Mouse (Mus musculus) heart, adult 2 months (tissue): Measurements from ENCODE around the gene Hist1h4m.
A peak's percentile ranks its signal among the peaks of the same experiment; 100 is the strongest.

Source experiments
- EP300 ChIP-seq: fragments of 200-500 bp; IDR thresholded peaks from 2 replicates; pipeline ENCODE4 v1.6.1; 2011; ENCODE audit warnings: low read depth, low read length, control low read depth; ENCODE audit not compliant: insufficient read depth
- POLR2A ChIP-seq: fragments of 200-500 bp; IDR thresholded peaks from 2 replicates; pipeline ENCODE4 v1.6.1; 2011; ENCODE audit warnings: mild to moderate bottlenecking, low read depth, low read length, control low read depth; ENCODE audit not compliant: insufficient read depth

- TF ChIP-seq POLR2A (peak; percentile 43), EP300 (no peak)
These were observed 32.5 kb upstream of the Hist1h4m start for GRCm38 (mm10) chr13:21778814-21779766.
